Mouse (Mus musculus) kidney, adult 2 months (tissue): ENCODE data around the gene A430078G23Rik. TPM values are rescaled to one million over a fixed set of nuclear protein-coding genes. Genes with fewer than 3 reads are reported as not detected.
"Not testable (repeated sequence)": the region's sequence is repeated elsewhere in the genome, so short reads cannot be mapped to it uniquely, and the experiment has no call there.

ENCODE experiments used
- DNase-seq: peaks from one replicate; pipeline ENCODE4 v3.0.0; 2021
- H3K27ac ChIP-seq: fragments of 200-500 bp; 2 replicates; pipeline ENCODE4 v1.5.1; 2012; ENCODE audit warnings: low read depth, low read length, control low read depth, inconsistent platforms; ENCODE audit not compliant: insufficient read depth
- H3K27me3 ChIP-seq: fragments of 200-500 bp; replicated peaks from 2 replicates; pipeline ENCODE4 v1.6.1; 2012; ENCODE audit warnings: mild to moderate bottlenecking, moderate library complexity, low read length, inconsistent platforms; ENCODE audit not compliant: control insufficient read depth, insufficient read depth
- H3K36me3 ChIP-seq: fragments of 200-500 bp; 2 replicates; pipeline ENCODE4 v1.6.1; 2012; ENCODE audit warnings: mild to moderate bottlenecking, moderate library complexity, low read length, inconsistent platforms; ENCODE audit not compliant: control insufficient read depth, insufficient read depth
- H3K4me1 ChIP-seq: fragments of 200-500 bp; 2 replicates; pipeline ENCODE4 v1.6.1; 2011; ENCODE audit warnings: low read length; ENCODE audit not compliant: control insufficient read depth, insufficient read depth
- H3K4me3 ChIP-seq: fragments of 200-500 bp; 2 replicates; pipeline ENCODE4 v1.5.1; 2011; ENCODE audit warnings: mild to moderate bottlenecking, low read depth, low read length, control low read depth; ENCODE audit not compliant: insufficient read depth
- CTCF ChIP-seq: fragments of 200-500 bp; conservative IDR thresholded peaks from 2 replicates; pipeline ENCODE4 v1.5.1; 2011; ENCODE audit warnings: low read depth, mild to moderate bottlenecking, control low read depth, low read length, moderate library complexity, mixed read lengths; ENCODE audit not compliant: insufficient read depth, insufficient read length
- POLR2A ChIP-seq: fragments of 200-500 bp; IDR thresholded peaks from one replicate; pipeline ENCODE4 v1.6.1; 2011; ENCODE audit warnings: low read depth, low read length, control low read depth
- WGBS: fragments of 180-500 bp; shearing (Covaris S2); methylation state at CpG from one replicate; pipeline ENCODE4 v1.1.7; 2018; 5-methylcytosine and 5-hydroxymethylcytosine counted together
- polyA plus RNA-seq: library from polyadenylated mRNA; depleted of rRNA; stranded (reverse); fragments of >200 nt; gene quantifications from 2 replicates; pipeline ENCODE4 v1.2.3, GENCODE M21; 2012; rRNA removed

The A430078G23Rik gene
- 0.12 and 1.1 TPM in 2 replicates for polyA plus RNA-seq

GRCm38 (mm10) chr8:3353189-3353810, at the start of gene A430078G23Rik:
TSS of gene A430078G23Rik (plus strand) at chr8:3353415.
- DNase-seq = no peak
- no peaks in the 10 kb centered on the region for H3K36me3 ChIP-seq
- no peaks in the 10 kb centered on the region for H3K27me3 ChIP-seq
- no peak within 1 kb of the TSS for H3K27ac ChIP-seq
- no peak for TF ChIP-seq CTCF
- TF ChIP-seq POLR2A = no peak
- 68% methylated on average over 13 of the region's 13 CpGs for WGBS
- H3K4me3 ChIP-seq = no peak within 1 kb of the TSS
- H3K4me1 ChIP-seq = peaks cover 6% of the 10 kb centered on the region; the same call in 1 of the 2 replicates

- 87% methylated on average over 13 of the region's 13 CpGs for WGBS
- not testable (repeated sequence) for DNase-seq, H3K4me1 ChIP-seq, H3K36me3 ChIP-seq, H3K27ac ChIP-seq, H3K27me3 ChIP-seq, H3K4me3 ChIP-seq
These were observed 44.9 kb upstream of the A430078G23Rik start for GRCm38 (mm10) chr8:3308205-3308800.

GRCm38 (mm10) chr8:3309636-3310035, 43.6 kb upstream of the A430078G23Rik start:
- no peak for DNase-seq
- H3K4me3 ChIP-seq = no peak overlapping the region
- H3K27ac ChIP-seq = no peak overlapping the region
- H3K36me3 ChIP-seq = no peaks in the 10 kb centered on the region
- TF ChIP-seq POLR2A = no peak
- TF ChIP-seq CTCF = no peak
- no peaks in the 10 kb centered on the region; the same call in 1 of the 2 replicates for H3K27me3 ChIP-seq
- 88% methylated on average over 11 of the region's 11 CpGs for WGBS
- H3K4me1 ChIP-seq = no peaks in the 10 kb centered on the region

DNA sequence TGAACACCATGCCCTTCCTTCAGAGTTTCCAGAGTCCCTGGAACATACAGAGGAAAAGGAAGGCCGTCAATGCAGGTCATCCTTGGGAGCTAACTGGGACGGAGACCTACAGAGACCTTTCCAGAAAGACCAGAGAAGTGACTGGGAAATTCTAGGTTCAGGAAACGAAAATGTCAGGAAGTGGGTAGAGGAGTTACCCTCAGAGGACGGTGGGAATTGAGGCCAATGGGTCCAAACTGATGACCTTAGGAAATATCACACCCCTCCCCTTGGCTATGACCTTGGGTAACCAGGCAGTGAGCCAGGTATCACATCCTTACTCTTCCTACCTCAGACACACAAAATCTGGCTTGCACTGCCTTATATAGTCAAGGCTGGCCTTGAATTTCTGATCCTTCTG, 41.7 kb upstream of the A430078G23Rik start:
- Histone ChIP-seq H3K27ac (no peak overlapping the region), H3K27me3 (no peaks in the 10 kb centered on the region), H3K36me3 (no peaks in the 10 kb centered on the region), H3K4me3 (no peak overlapping the region), H3K4me1 (no peaks in the 10 kb centered on the region)
- no peak for DNase-seq
- 75% methylated on average over 4 of the region's 4 CpGs for WGBS
- TF ChIP-seq POLR2A = no peak
- TF ChIP-seq CTCF = no peak

- H3K27ac ChIP-seq, H3K36me3 ChIP-seq, H3K27me3 ChIP-seq, DNase-seq, H3K4me3 ChIP-seq, H3K4me1 ChIP-seq: not testable (repeated sequence)
- WGBS = 82% methylated on average over 1 of the region's 1 CpGs
These were observed 39.8 kb upstream of the A430078G23Rik start for GRCm38 (mm10) chr8:3313417-3313816.

DNA sequence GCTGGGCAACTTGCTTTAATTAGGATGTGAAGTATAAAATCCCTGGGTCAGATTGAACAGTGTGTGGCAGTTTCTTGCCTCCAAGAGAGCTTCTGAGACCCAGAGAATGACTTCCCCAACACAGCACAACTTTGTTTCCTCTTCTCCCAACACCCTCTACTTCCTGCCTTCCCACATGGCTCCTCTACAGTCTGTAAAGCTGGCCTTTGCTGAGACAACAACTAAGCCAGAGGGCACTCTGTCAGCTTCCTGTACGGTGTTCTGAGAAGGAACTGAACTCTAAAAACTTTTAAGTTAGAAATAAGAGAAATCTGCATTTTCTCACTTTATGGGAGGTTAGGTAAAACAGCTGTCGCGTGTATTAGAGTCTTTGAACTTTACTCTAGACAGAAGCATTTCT, 39.4 kb upstream of the A430078G23Rik start:
- no peak overlapping the region for H3K4me3 ChIP-seq
- WGBS = 25% methylated on average over 3 of the region's 3 CpGs
- H3K4me1 ChIP-seq = no peaks in the 10 kb centered on the region
- H3K27me3 ChIP-seq = no peaks in the 10 kb centered on the region
- peak; percentile 18 for DNase-seq
- no peaks in the 10 kb centered on the region for H3K36me3 ChIP-seq
- no peak overlapping the region for H3K27ac ChIP-seq
- TF ChIP-seq CTCF = no peak
- no peak for TF ChIP-seq POLR2A

- Histone ChIP-seq H3K27ac (no peak overlapping the region), H3K27me3 (no peaks in the 10 kb centered on the region), H3K36me3 (no peaks in the 10 kb centered on the region), H3K4me3 (no peak overlapping the region), H3K4me1 (no peaks in the 10 kb centered on the region)
- no peak for TF ChIP-seq CTCF
- TF ChIP-seq POLR2A = no peak
- DNase-seq = no peak
- 84% methylated on average over 2 of the region's 2 CpGs for WGBS
These were observed 38.9 kb upstream of the A430078G23Rik start for GRCm38 (mm10) chr8:3314345-3314744.

DNA sequence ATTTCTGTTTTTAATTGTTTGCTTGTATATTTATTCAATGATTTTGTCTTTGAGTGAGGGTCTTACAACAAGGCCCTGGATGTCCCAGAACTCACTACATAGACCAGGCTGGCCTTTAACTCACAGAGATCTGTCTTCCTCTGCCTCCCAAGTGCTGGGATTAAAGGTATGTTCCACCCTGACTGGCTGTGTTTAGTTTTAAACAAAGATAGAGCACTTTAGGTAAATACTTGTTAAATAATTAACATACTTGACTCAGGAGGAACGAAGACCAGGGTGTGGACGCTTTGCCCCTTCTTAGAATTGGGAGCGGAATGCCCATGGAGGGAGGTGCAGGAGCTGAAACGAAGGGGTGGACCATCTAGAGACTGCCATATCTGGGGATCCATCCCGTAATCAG, 36.6 kb upstream of the A430078G23Rik start:
- Histone ChIP-seq H3K4me3 (no peak overlapping the region), H3K27ac (no peak overlapping the region), H3K4me1 (no peaks in the 10 kb centered on the region), H3K36me3 (no peaks in the 10 kb centered on the region), H3K27me3 (no peaks in the 10 kb centered on the region)
- WGBS = 69% methylated on average over 5 of the region's 5 CpGs
- TF ChIP-seq POLR2A (no peak), CTCF (no peak)
- no peak for DNase-seq

DNA sequence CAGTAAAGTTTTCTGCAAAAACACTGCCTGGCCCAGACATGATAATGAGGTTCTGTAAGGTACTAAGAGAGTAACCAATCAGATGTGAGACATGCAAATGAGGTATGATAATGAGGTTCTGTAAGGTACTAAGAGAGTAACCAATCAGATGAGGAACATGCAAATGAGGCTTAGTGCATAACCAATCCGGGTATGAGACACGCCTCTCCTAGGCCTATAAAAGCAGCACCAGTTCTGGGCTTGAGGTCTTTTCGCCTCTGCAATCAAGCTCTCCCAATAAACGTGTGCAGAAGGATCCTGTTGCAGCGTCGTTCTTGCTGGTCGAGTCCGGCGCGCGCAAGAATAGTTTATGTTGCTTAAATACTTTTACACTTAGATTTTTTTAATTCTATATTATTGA, 33.9 kb upstream of the A430078G23Rik start:
- H3K36me3 ChIP-seq, H3K4me1 ChIP-seq, DNase-seq, H3K27me3 ChIP-seq, H3K27ac ChIP-seq, H3K4me3 ChIP-seq: not testable (repeated sequence)
- 94% methylated on average over 10 of the region's 11 CpGs for WGBS
